Mouse (Mus musculus) kidney, postnatal 4 days (tissue): ENCODE measurements around the gene Nubp2.

Experiments
- DNase-seq, 2 experiments: peaks; one replicate each; pipeline ENCODE4 v3.0.0; 2021; ENCODE audit warnings: mixed read lengths in 2 of 2

The Nubp2 gene

GRCm38 (mm10) chr17:24886134-24886931 is at the start of gene Nubp2, which contains the start of gene Spsb3:
Gene Nubp2, minus strand, starts transcription at chr17:24886349.
Gene Spsb3, plus strand, starts transcription at chr17:24886643.
- DNase-seq, result peak; percentile 98 to 99

DNA sequence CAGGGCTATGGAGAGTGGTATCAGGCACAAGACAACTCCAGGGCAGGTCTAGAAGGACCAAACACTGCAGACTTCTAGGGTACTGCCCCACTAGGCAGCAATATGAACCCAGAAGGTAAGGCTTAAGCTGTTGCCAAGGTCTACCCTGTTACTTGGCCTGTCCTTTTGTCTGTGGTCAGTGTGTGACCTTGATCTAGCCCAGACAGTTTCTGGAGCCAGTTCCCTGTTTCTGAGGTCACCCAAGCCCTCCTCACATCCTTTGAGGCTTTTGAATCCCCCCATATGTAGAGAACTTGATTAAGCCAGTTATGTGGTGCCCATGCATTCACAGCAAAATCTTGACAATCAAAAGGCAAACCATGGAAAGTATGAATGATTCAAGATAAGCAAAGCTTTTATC is 49.5 kb upstream of the Nubp2 start:
- no peak for DNase-seq

GRCm38 (mm10) chr17:24934926-24935325 is 48.8 kb upstream of the Nubp2 start:
- DNase-seq, result no peak

DNA sequence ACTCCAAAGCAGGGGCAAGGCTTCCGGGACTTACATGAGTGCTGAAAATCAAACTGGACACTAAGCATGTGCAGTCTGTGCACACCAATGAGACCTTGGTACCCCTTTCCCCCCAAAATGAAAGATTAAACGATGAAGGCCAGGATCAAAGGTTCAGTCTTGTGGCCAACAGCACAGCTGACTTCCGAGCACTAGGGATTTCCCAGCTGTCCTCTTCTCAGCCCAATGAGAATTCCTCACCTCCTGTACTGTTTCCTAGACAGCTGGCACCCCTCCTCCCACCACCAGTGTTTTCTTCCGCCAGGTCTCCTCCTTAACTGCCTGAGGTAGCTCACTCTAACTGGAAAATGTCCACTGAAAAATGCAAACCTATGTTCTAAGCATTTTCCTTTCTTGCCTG is 47.0 kb upstream of the Nubp2 start:
- no peak for DNase-seq

DNA sequence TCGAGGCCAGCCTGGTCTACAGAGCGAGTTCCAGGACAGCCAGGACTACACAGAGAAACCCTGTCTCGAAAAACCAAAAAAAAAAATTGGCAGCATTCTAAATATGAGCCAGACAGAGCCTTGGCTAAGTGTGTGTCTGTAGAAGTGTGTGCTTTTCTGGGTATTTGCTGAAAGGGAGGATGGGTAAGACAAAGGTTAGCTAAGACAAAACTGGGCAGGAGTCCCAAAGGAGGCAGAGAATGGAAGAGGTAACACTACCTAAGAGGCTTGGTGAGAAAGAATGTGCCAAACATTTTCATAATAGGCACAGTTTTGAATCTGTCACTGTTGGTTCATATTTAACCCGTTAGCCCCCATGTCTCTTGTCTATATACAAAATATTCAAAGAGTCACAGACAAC is 46.3 kb upstream of the Nubp2 start:
- DNase-seq, result no peak

DNA sequence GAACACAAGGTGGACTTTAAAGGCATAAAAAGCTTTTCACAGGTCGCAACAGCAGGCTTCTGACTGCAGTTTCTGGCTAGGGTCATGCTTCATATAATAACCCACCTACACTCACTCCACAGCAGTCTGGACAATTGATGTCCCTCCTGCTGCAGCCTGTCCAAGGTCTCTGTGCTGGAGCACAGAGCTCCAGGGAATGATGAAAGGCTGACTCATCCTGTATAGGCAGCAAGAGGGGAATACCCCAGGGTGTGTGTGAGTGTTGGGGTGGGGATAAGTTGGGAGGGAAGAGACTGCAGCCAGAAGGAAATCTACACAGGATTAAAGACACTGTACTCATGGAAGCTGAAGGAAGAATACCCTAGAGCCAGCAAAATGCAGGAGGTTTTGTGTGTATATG is 43.4 kb upstream of the Nubp2 start:
- no peak for DNase-seq

DNA sequence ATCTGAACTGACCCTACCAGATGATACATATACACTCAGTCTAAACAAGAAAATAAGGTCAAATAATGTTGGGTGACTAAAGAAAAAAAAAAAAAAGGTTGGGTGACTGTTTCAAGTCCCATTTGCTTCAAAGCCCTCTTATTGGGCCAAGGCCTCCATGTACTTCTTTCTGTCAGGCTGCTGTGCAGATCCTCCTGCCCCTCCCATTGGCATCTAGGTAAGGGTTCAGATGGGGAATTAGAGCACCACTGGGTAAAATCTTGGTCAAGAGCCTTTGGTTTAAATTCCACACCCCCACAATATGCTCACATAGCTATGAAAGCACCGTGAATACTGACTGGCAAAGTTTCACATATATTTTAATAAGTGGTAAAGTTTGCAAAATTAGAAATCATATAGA is 37.1 kb upstream of the Nubp2 start:
- DNase-seq, result no peak

DNA sequence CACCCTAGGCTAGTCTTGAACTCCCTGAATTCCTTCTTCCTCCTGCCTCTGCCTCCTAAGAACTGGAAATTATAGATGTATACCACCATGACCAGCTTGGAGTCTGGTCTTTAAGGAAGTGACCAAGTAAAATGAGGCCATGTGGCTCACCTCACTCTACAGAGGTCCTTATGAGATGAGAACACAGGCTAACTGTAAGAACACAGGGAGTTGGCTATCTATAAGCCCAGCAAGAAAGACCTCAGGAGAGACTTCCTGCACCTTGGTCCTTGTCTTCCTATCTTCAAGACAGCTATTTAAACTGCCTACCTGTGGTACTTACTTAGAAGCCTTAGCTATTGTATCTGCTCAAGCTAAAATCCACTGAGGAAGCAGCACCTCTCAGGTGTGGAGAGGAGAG is 27.8 kb upstream of the Nubp2 start:
- DNase-seq, result no peak

GRCm38 (mm10) chr17:24907591-24907990 is 21.4 kb upstream of the Nubp2 start:
- no peak for DNase-seq

- DNase-seq, result no peak
Measured at GRCm38 (mm10) chr17:24903767-24904166, 17.6 kb upstream of the Nubp2 start.

- peak; percentile 64 to 69 for DNase-seq
Measured at GRCm38 (mm10) chr17:24902671-24903474, 16.7 kb upstream of the Nubp2 start.

DNA sequence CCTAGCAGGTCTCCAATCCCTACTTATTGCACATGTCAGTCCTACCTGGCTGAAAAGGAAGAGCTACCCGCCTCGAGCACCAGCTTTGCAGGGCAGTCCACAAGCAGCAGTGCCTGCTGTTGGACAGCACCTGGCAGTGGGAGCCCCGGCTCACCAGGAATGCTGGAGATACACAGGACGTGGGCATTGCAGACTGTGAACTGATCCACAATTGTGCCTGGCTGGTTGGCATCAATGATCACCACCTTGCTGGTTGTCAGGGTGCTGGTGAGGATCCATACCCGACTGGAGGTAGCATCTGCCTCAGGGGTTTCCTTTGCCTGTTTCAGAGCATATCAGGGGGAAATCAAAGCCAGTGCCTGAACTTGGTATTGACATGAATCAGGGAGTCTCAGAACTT is 16.0 kb upstream of the Nubp2 start:
- DNase-seq, result no peak

GRCm38 (mm10) chr17:24900014-24900413 is 13.9 kb upstream of the Nubp2 start:
- no peak for DNase-seq

DNA sequence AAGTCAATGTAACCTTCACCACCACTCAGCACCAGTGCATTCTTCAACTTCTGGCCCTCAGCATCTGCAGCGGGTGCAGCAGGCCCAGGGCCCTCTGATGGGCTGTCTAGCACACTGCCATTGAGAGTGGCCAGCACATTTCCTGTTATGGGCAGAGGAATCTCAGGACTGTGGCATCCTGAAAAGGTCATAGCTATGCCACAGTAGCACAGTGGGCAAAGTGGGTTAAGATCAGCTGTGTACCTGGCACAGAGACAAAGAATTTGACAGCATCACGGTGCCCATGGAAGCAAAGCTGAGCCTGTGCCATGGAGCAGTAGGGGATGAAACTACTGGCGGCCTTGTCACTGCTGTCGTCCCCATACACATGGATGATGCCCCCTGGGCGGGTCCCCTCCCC is 13.0 kb upstream of the Nubp2 start:
- DNase-seq, result no peak

DNA sequence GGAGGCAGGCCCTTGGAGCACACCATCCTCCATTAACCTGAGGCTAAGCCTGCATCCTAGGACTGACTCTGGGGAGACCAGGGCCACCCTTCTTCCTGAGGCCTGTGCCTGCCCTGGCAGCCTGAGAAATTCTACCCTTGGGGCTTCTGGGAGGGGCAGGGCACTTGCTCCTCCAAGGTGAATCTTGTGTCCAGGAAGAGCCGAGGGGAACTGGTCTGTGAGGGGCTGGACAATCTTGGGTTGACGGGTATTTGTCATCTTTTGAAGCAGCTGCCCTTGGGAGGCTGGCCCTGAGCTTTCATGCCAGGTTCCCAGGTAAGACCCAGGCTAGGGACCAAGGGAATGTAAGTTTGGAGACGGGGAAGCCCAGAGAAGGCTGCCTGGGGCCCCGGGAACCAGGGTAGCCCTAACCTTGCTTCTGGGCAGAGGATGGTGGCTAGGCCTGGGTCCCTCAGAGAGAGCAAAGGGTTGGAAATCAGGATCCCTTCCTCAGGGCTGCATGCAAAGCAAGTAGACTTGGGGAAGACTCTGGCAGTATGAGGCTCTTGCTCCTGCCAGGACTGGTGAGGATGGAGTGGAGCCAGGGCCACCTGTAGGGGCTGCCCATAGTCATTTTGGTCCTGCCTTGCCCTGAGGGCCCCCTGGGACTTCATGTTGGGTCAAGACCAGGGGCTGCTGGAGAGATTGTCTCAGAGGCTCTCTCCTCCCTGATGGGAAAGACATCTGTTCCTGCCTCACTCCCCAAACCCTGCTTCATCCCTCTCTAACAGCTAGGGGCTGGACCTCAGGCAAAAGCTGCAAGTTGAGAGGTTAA is 12.1 kb upstream of the Nubp2 start:
- no peak for DNase-seq

GRCm38 (mm10) chr17:24897600-24897999 is 11.5 kb upstream of the Nubp2 start:
- DNase-seq, result no peak

DNA sequence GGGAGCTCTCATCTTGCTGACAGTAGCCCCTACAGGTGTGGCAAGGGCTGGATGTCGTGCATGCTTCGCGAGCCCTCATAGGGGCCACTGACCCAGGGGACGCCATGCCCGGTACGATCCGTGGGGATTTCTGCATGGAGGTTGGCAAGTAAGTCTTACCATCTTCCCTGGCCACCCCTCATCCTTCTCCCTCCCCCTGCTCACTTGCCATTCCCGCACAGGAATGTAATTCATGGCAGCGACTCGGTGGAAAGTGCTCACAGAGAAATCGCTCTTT is 10.8 kb upstream of the Nubp2 start:
- no peak for DNase-seq

DNA sequence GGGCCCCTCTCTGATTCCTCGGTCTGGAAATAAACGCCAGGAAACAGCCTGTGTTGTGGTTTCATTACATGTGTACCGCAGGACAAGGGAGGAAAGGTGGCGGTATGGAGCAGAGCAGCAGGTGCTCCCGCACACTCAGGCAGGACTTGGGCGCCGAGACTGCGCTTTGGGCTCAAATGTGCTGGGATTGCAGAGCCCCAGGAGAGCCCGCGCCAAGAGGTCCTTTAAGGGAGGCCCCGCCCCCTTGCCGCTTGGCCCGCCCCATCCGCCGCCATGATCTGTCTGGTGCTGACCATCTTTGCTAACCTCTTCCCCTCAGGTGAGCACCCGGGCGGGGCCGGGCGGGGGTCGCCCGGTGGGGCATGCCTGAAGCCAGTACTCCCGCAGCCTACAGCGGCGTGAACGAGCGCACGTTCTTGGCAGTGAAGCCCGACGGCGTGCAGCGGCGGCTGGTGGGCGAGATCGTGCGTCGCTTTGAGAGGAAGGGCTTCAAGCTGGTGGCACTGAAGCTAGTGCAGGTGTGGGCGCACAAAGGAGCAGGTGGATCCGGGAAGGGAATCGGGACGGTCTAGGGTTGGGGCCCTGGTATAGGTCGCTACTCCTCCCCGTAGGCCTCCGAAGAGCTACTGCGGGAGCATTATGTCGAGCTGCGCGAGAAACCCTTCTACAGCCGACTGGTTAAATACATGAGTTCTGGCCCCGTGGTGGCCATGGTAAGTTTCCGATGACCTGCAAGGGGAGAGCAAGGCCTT is 10.3 kb upstream of the Nubp2 start, which contains the start of gene Nme3:
Nme3 (plus strand) TSS at position 260 of the 752 bp plus-strand sequence.
- DNase-seq, result peak; percentile 89 to 92

DNA sequence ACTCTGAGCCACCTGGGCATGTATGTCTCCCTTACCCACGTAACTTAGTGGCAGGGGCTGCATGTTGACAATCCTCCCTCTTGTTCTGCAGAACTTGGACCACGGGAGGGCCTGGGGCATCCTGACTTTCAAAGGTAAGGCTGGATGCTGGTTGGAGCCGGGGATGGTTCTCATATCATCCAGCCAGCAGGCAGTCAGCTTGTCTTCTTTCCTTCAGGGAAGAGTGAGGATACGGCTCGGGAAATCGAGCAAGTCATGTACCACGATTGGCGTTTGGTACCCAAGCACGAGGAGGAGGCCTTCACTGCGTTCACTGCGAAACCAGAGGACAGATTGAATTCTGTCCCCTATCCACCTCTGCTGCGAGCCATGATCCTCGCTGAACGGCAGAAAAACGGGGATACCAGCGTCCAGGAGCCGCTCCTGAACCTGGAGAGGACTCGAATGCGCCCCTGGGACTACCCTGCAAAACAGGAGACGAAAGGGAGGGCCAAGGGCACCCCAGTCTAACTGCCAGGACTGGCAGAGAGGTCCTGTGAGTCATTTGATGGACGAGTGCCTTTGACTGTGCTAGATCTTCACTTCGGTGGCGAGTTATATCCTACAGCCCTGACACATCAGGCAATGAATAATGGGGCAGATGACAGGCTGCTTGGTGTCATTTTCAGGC is 9.6 kb upstream of the Nubp2 start:
- no peak for DNase-seq

DNA sequence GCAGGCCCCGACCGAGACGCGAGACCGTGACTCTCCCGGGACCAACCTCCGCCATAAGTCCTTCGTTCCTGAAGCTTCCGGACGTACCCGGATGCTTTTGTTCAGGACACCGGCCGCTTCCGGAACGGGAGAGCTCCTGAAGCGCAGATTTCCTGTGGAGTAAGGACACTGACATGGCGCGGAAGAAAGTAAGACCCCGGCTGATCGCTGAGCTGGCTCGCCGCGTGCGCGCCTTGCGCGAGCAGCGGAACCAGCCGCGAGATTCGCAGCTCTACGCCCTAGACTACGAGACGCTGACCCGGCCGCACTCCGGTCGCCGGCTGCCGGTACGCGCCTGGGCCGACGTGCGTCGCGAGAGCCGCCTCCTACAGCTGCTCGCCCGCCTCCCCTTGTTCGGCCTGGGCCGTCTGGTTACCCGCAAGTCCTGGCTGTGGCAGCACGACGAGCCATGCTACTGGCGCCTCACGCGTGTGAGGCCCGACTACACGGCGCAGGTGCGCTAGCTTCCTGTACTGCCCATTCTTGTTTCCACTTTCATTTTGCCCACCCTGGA is 8.9 kb upstream of the Nubp2 start, which contains the start of the genes Eme2 and Mrps34:
Eme2 (minus strand) TSS at position 93 of the 553 bp plus-strand sequence.
Mrps34 (plus strand) TSS at position 122 of the 553 bp plus-strand sequence.
- peak; percentile 89 to 92 for DNase-seq
